Mouse (Mus musculus) heart, postnatal 10 days (tissue): ENCODE data around the gene Gm20388. TPM values are rescaled to one million over a fixed set of nuclear protein-coding genes. Genes with fewer than 3 reads are reported as not detected.

ENCODE experiments used
- DNase-seq, 2 experiments: peaks; one replicate each; pipeline ENCODE4 v3.0.0; 2021
- intact Hi-C: fragments of 180-260 bp; cut with DNase I; formaldehyde crosslinking; loops from one replicate; pipeline ENCODE4 v1.15.1; 2025
- total RNA-seq, 2 experiments: library from RNA; stranded (reverse); gene quantifications; 2 replicates each; pipeline ENCODE4 v1.2.3; 2021

Gene Gm20388
- total RNA-seq, 2 experiments from 2014 or later, result 2.0 to 2.2 TPM

GRCm38 (mm10) chr8:121729754-121730153 lies 1819.1 kb downstream of the Gm20388 start:
- intact Hi-C loops, result no loop called here
- no peak for DNase-seq

- intact Hi-C loops, result no loop called here
- no peak for DNase-seq
These were observed 1819.5 kb downstream of the Gm20388 start for GRCm38 (mm10) chr8:121730170-121730569.

- intact Hi-C loops, result no loop called here
- DNase-seq, result no peak
These were observed 1820.0 kb downstream of the Gm20388 start for GRCm38 (mm10) chr8:121730646-121731045.

- intact Hi-C loops, result no loop called here
- no peak for DNase-seq
These were observed 1820.4 kb downstream of the Gm20388 start for GRCm38 (mm10) chr8:121731060-121731459.

- intact Hi-C loops, result no loop called here
- no peak for DNase-seq
These were observed 1821.1 kb downstream of the Gm20388 start for GRCm38 (mm10) chr8:121731471-121732333.

GRCm38 (mm10) chr8:121732334-121732665 lies 1821.7 kb downstream of the Gm20388 start:
- DNase-seq, result no peak
- intact Hi-C loops, result no loop called here

- no peak for DNase-seq
- intact Hi-C loops, result no loop called here
These were observed 1823.6 kb downstream of the Gm20388 start for GRCm38 (mm10) chr8:121734262-121734661.

- DNase-seq, result peak; percentile 66 to 77
- intact Hi-C loops, result no loop called here
These were observed 1825.6 kb downstream of the Gm20388 start for GRCm38 (mm10) chr8:121736236-121736635.

GRCm38 (mm10) chr8:121740721-121741120 lies 1830.1 kb downstream of the Gm20388 start:
- no peak for DNase-seq

GRCm38 (mm10) chr8:121749501-121749900 lies 1838.9 kb downstream of the Gm20388 start:
- intact Hi-C loops, result no loop called here
- no peak for DNase-seq

More at GRCm38 (mm10) chr8:121740721-121741120, 1830.1 kb downstream of the Gm20388 start:
- intact Hi-C loops, result no loop called here

GRCm38 (mm10) chr8:121750512-121750911 lies 1839.9 kb downstream of the Gm20388 start:
- no peak for DNase-seq
- intact Hi-C loops, result no loop called here

- DNase-seq, result peak; percentile 57 to 81
These were observed 1840.8 kb downstream of the Gm20388 start for GRCm38 (mm10) chr8:121751407-121751806.

GRCm38 (mm10) chr8:121758470-121758869 lies 1847.8 kb downstream of the Gm20388 start:
- intact Hi-C loops, result no loop called here
- no peak for DNase-seq

More at GRCm38 (mm10) chr8:121751407-121751806, 1840.8 kb downstream of the Gm20388 start:
- intact Hi-C loops, result no loop called here

GRCm38 (mm10) chr8:121760484-121760883 lies 1849.8 kb downstream of the Gm20388 start:
- intact Hi-C loops, result no loop called here
- no peak for DNase-seq

GRCm38 (mm10) chr8:121761480-121761879 lies 1850.8 kb downstream of the Gm20388 start:
- DNase-seq, result peak; percentile 38 to 56
- intact Hi-C loops, result no loop called here

GRCm38 (mm10) chr8:121762999-121763699 lies 1852.5 kb downstream of the Gm20388 start:
- no peak for DNase-seq
- intact Hi-C loops, result no loop called here

GRCm38 (mm10) chr8:121763700-121764013 lies 1853.0 kb downstream of the Gm20388 start:
- no peak for DNase-seq
- intact Hi-C loops, result no loop called here

GRCm38 (mm10) chr8:121765594-121766138 lies 1855.0 kb downstream of the Gm20388 start:
- intact Hi-C loops, result no loop called here
- DNase-seq, result no peak

- DNase-seq, result no peak
- intact Hi-C loops, result no loop called here
These were observed 1858.5 kb downstream of the Gm20388 start for GRCm38 (mm10) chr8:121769095-121769494.

- intact Hi-C loops, result no loop called here
- no peak for DNase-seq
These were observed 1859.0 kb downstream of the Gm20388 start for GRCm38 (mm10) chr8:121769621-121770020.

- intact Hi-C loops, result no loop called here
These were observed 1860.5 kb downstream of the Gm20388 start for GRCm38 (mm10) chr8:121770845-121771752.

More at GRCm38 (mm10) chr8:121770845-121771752, 1860.5 kb downstream of the Gm20388 start:
- no peak for DNase-seq
